Mouse (Mus musculus) heart, adult 11 months (tissue): Measurements from ENCODE around the gene Car12.

ENCODE experiments used
- DNase-seq: peaks from one replicate; pipeline ENCODE4 v3.0.0; 2022

The Car12 gene

DNA sequence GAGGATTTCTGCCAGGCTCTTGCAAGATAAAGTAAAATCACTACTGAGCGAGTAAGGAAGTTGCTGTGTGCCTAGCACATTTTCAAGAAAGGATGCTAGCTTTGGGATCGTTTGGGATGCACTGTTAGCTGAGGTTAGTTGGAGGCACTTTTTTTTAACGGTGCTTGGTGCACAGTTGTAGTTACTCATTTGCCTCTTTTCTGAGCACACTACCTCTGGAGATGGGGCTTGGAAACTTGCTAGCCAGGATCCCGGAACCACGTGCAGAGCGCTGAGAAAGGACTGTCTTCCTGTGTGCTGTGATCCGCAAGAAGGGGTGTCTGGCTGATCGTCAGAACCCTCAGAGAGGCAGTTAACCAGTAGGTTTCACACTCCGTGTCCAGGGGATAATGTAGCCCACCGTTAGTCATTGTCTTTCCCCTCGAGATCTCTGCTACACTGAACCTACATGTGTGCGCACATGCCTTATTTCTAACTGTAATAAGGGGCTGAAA, 583 bp downstream of the Car12 start:
- DNase-seq = no peak

DNA sequence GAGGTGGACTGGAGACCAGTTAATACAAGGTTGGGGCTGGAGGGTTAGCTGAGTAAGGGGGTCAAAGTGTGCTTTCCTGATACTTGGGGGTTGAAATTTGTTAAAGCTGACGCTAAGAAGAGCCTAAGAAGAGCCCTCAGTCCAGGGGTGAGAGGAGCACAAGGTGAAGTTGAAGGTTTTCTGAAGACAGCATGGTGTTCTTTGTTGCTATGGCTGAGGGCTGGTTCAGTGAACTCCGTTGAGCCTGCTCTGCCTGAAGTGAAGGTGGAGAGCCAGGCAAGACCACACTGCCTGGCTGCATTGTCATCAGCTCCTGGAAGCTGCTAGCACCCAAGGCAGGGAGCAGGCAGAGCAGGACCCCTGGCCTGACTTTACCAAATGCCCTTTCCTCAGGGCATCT, 1.9 kb downstream of the Car12 start:
- DNase-seq = no peak

DNA sequence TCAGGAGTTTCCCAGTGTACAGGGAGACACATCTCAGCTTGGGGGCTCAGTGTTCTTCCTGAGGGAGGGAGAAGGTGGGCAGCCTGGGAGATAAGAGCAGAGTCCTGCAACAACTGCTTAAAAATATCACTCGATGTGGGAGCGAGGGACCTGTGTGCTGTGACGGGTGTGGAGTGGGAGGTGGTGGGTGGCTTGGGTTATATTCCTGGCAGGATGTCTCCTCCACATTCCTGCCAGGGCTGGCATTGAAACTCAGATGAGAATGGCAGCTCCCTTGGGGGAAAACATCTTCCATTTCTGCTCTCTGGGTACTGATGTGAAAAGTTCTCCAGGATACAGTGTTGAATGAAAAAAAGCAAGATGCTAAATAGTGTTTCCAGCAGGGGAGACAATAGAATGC, 3.0 kb downstream of the Car12 start:
- DNase-seq = no peak

DNA sequence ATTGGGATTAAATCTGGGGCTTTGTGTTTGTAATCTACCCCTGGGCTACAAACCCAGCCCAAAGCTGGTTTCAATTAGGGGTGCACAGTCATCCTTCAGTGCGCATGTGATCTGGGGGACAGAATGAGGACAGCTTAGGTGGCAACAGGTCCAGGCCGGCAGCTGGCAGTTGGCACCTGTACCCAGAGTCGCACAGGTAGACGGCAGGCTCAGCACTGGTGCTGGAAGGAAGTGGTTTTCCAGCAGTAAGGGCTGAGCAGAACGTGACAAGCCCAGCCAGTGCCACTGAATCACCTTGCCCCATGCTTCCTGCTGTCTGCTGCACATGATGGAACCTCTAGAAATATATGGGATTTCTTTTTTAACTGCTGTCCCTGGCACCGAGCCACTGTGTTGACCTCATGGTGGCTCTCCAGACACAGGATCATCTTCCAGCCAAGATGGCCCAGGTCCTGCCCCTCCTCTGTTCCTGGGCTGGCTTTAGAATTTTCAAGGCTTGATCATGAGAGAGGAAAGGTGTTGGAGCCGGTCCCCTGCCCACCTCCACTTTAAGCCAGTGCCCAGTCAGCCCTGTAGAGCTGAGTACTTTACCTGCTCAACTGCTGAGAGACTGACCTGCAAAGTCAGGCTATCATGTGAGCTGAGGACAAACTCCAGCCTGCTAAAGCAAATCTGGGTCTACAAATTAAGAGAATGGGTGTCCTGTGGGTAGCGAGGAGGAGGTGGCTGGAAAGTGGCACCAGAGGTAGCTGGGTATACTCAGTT, 7.4 kb downstream of the Car12 start:
- no peak for DNase-seq

DNA sequence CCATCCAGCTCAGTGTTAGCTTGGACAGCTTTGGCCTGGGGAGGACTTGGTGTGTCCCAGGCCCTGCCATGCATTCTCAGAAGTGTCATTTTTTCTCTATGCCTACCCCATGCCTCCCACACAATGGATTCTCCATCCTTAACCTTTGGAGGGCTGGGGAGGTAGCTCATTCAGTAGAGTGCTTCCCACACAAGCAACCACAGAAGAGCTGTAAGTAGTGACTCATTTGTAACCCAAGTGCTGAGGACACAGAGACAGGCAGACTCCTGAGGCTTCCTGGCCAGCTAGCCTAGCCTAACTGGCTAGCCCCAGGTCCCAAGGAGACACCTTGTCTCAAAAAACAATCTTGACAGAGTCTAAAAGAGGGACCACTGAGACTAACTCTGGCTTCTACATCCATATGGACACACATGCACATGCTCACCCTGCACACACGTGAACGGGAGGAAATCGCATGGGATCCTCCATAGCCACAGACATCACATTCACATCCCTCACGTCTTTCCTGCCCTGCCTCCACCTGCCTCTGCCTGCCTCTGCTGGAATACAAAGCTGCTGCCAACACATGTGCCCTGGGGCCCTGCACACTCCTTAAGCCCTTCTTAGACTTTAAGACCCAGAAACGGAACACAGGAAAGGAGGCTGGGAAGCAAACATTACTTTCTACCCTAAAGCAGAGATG, 8.8 kb downstream of the Car12 start:
- DNase-seq = no peak

DNA sequence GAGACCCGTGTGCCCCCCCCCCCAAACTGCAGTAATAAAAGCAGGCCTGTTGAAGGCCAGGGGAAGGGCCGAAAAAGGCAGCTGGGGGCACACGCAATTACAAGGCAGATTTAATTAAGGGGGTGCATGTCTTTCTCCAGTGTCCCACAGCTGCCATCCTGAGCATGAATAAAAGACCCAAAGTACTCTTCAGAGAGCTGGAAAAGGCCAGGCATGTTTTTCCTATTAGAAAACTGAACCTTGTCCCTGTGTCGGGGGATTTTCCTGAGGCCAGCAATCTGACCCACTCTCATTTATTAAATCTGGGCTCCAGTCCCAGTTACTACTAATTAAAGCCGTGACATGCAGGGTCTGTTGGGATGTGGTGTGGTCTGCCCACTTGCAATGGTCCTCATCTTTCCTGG, 9.4 kb downstream of the Car12 start:
- no peak for DNase-seq

DNA sequence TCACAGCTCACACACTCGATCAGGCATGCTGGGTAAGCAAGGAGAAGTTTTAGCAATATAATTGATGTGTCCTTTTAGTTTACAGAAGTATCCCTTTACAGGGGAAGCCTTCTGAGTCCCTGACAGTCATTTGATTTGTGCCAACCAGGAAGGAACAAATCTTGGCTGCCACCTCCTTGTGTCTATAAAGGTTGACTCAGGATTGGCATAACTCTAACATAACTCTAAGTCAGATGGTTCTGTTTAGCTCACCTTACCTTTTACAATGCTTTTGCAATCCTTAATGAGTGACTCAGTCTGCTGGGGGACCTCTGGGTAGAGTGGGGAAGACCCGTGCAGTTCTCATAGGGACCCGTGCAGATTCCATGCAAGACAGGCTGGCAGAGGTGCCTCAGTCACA, 12.1 kb downstream of the Car12 start:
- no peak for DNase-seq

DNA sequence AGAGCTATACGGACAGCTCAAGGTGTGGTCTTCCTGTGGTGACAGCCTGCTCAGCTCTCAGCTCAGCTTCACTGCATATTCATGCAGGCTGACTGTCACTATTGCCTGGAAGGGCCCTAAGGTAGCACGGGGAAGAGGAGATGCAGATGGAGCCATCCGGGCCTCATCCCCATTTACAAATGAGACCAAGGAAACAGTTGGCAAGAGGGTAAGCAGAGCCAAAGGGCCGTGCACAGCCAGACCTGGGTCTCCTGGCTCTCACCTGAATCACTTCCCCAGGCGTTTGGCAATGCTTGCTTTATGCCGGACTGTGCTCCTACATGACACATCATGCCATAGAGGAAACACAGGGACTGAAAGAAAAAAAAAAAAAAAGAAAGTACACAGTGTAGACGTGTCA, 13.8 kb downstream of the Car12 start:
- DNase-seq = no peak

DNA sequence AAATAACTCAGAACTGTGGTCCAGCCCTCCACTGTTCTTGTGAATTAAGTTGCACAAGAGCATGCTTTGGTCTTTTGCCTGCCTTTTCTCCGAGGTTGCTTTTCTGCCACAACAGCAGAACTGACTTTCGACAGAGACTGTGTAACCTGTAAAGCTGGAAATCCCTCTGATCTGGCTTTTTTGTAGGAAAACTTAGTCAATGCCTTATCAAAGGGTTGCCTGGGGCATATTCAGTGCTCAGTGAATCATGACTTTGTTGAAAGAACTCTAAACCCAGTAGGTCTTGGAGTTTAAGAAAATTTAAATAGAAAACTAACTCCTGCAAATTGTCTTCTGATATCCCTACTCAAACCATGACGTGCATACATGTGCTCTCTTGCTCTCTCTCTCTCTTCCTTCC, 17.1 kb downstream of the Car12 start:
- DNase-seq = no peak

DNA sequence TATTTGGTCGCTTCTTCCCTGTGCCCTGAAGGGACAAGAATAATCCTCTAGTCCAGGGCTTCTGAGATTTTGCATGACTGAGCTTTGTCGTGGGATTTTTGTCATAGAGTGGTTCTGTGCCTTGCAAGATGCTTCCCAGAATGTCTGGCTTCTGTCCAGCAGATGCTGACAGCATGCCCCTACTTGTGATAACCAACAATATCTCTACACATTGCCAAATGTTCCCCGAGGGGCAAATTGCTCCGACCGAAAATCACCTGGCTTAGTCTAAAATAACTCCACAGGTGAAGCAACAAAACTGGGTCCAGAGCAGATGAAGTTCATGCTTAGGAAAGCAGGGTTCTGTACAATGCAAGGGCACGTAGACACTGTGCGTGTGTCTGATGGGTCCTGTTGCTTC, 17.8 kb downstream of the Car12 start:
- no peak for DNase-seq

DNA sequence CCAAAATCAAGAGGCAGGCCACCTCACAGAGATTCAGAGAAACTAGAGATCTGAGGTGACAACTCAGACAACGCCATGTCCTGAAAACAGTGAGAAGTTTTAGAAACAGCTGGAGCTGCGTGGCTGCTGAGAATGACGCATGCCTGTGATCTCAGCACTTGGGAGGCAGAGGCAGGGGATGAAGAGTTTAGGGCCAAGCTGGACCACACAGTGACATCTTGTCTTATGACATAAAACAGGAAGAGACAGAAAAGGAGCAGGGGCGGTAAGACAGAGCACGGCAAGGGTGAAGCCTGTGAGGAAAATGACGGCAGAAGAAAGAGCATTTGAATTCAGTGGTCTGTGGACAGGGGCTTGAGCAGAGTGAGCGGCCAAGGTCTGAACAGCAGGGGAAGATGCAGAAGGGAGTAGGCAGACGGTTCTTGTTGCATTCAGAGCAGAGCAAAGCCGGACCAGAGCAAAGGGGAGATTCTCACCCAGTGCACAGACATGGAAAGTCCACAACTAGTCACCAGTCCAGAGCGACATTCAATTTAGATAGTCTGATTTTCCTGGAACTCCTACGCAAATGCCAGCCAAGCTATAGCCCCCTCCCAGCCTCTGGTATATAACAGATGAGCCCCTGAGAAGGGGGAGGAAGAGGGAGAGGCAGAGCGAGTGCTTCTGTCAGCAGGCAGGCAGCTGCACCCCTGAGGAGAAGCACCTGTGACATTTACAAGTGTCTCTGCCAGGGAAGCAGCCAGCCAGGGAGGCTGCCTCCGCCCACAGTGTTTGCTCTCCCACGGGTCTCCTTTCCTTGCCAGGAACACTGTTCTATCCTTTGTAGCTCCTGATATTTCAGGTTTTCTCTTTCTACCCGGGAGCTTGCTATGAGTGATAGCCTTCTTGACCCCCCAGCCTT, 19.6 kb downstream of the Car12 start:
- peak; percentile 88 for DNase-seq

DNA sequence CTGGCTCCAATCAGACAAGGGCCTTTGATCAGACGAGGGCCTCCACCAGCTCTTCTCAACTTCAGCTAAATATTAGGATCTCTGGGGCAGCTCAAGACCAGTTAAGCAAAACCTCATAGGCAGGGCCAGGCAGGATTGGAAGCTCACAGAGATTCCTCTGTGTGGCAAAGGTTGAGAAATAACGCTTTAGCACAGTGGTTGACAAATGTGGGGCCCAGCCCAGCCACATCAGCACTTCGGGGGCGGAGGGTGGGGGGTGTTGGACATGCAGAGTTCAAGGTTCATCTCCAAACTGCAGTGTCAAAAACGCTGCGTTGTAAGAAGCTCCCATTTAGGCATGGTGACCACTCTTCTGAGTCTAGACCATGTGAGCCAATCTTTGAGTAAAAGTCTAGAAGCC, 21.1 kb downstream of the Car12 start:
- DNase-seq = peak; percentile 69

DNA sequence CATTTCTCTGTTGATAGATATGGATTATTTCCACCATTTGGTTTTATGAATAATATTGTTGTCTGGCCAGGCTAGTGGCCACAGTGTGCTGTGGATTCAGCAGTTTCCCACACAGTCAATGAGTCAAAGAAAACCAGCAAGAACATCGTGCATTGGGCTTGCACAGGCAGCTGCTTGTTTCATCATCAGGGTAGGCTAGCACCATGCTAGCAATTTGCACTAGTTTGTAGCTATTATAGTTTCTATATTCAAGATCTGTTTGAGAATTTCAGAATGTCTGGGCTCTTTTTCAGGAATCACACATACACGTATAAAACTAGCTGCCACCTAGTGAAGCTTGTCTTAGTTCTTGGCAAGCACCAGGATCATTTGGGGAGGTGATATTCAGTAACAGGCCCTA, 21.6 kb downstream of the Car12 start:
- no peak for DNase-seq

DNA sequence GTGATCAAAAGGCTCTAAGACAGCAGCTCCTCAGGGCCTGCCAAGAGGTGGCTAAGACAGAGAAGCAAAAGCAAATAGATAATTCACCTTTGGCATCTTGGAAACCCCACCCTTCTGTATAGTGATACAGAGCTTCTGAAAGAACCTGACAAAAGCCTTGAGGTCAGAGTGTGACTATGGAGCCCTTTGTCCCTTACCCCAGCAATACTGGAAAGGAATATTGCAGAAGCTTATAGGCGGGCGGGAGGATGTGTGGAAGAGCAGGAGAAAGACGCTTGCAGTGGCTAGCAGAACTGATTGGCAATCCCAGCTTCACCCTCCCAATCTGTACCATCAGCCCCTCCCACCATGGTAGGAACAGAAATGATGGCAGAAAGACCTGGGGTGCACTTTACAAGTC, 22.5 kb downstream of the Car12 start:
- no peak for DNase-seq

DNA sequence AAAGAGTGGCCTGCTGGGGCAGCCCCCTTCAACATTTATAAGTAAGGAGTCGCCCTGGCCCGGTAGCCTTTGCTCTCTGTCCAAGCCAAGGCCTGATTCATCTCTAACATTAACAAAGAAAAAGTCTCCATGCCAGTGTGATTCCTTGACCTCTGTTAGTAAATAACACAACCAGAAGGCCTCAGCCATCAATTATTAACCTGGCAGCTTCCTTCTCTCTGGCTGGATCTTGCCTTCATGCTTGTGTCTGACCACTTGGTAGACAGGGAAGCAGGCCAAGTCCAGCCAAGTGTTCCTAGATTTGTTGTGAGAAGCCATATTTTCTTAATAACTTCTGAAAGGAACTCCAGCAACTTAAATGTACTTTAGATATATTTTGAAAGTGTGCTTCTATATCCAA, 23.1 kb downstream of the Car12 start:
- no peak for DNase-seq

DNA sequence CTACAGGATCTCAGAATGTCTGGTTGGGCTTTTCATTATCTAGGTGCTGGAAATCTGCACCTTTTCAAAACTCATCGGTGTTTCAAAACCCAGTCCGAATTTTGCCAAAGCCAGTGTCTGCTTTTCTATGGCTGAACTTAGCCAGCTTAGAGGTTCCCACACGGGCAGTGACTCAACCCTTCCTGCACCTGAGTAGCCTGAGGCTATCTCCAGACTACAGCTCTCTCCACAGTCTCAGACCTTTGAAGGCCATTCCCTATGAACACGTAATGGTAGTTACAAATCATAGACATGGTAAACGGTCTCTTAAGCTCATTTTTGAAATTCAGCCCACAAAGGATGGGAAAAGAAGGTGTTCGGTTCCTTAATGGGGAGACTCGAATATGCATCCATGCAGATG, 26.0 kb downstream of the Car12 start:
- no peak for DNase-seq

DNA sequence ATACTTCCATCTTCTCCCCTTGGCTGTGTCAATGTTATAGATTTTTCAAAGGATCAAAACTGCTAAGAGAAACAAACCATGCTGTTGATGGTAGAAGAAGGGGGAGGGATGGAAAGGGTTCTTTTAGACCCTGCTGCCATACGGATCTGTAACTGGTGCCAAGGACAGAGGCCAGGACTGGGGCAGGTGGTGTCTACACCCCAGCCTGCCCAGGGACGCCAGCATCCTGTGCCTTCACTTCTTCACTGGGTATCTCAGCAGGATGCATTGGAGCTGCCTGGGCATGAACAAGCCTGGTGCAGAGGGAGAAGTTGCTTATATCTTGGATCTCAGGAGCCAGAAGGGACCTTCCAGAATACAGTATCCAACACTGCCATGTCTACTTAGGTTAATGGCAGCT, 31.0 kb downstream of the Car12 start:
- DNase-seq = no peak

DNA sequence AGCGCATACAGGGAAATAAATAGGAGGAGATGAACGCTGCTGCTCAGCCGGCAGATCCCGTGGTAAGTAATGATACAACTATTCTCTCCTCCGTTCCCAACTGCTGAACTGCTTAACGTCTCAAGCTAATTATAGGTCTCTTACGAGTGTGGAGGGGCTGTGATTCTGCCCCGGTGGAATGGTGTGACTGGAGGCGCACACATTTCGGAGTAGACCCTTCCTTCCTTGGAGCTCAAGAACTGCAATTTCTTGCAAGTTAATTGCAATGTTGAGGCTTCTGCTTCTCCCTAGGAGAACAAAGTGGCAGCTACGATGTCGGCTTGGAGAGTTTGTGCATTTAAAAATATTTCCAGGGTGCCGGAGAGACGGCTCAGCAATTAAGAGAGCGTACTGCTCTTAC, 34.9 kb downstream of the Car12 start:
- DNase-seq = no peak

DNA sequence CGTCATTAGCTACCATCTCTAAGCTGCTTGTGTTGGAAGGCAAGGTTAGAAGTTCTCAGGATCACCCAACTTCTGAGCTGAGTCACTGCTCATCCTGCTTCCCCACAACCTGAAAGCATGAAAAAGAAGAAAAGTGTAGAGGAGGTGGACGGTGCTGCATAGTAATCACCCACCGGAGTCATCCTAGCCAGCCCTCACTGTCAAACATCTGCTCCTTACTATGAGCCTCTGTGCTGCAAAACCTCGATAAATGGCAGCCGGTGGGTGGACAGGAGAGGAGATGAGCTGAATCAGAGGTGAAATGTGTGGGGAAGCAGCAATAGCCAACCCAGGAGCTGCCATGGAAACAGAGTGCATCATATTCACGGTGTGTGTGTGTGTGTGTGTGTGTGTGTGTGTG, 39.4 kb downstream of the Car12 start:
- DNase-seq = peak; percentile 70

DNA sequence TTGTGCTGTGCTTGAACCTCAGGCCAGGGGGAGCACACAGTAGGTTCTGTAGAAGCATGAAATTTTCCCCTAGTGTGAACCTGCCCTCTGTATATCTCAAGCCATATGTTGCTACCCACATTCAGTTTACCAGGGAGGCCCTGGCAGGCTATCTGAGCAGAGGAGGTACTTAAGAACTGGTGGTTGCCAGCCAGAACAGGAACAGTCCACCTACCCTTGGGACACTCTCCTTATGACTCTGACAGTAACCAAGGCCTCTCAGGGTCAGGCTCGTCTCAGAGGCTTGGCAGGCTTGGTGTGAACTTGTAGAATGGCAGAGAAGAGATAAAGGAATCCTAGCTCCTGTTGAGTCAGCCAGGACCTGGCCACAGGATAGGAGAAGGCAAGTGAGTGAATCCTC, 47.5 kb downstream of the Car12 start:
- DNase-seq = peak; percentile 77

DNA sequence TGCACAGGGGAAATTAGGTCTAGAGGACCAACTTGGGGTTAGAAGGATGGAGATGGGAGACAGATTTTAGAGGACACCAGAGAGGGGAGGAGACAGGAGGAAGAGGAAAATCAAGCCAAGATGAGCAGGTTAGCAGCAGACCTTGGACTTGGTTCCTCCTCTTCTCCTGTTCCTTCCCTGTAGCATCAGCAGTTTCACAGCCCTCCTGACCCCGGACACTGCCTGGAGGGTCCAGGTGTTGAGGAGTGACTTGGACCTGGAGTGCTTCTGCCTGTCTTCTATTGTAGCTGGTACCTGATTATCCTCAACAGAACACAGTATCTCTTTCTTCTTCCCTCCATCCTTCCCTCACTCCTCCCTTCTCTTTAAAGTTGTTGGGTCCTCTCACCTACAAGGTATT, 55.2 kb downstream of the Car12 start:
- no peak for DNase-seq

DNA sequence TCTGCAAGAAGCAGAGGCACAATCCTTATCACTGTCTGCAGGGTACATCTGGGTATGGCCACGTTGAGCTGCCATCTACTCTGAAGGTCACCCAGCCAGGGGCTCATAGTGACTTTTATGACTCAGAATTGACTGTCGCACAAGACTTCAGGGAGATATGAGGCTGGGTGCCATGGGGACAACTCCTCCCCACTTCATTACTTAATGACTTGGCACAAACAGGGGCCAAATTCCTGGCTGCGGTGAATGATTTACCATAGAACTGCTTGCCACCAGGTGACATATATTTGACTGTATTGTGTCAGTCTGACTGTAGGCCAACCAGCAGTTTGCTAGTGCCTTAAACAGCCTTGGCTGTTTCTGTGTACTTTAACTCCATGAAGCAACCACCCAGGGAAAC, 55.8 kb downstream of the Car12 start:
- no peak for DNase-seq

DNA sequence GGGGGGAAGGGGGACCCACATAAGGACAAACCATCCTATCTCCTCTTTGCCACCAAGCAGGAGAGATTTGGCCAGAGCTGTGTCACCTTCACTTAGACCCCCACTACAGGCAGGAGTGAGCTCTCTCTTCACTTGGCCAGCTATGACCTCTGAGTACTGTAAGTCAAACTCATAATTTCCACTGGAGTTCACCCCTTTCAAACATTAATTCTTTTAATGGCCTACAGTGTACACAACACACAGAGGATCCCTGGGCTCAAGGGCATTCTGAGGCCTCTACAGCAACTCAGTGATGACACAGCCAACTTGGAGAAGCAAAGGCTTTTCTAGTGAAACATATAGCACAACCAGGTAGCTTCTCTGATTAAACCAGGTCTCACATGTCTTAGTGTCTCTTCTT, 57.2 kb downstream of the Car12 start:
- DNase-seq = peak; percentile 57

DNA sequence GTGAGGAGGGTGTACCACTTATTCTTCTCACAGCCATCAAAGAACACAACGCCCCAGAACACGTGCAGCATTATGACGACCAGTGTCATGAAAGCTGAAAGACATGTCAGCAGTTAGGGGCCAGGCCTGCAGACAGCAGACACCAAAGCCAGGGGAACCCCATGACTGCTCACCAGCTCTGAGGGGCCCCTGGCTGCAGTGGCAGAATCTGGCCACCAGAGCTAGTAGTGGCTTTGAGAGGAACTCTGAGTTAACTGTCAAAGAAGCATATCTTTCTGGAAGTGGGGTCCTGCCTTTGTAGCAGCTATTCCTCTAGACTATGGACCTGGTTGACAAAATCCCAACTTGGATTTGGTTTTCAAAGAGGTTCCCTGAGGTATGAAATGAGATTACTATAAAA, 71.1 kb downstream of the Car12 start:
- DNase-seq = peak; percentile 77
